Mouse (Mus musculus): ENCODE measurements around the gene Fut1.
"Not testable (repeated sequence)": the region's sequence is repeated elsewhere in the genome, so short reads cannot be mapped to it uniquely, and the experiment has no call there.

The Fut1 gene

DNA sequence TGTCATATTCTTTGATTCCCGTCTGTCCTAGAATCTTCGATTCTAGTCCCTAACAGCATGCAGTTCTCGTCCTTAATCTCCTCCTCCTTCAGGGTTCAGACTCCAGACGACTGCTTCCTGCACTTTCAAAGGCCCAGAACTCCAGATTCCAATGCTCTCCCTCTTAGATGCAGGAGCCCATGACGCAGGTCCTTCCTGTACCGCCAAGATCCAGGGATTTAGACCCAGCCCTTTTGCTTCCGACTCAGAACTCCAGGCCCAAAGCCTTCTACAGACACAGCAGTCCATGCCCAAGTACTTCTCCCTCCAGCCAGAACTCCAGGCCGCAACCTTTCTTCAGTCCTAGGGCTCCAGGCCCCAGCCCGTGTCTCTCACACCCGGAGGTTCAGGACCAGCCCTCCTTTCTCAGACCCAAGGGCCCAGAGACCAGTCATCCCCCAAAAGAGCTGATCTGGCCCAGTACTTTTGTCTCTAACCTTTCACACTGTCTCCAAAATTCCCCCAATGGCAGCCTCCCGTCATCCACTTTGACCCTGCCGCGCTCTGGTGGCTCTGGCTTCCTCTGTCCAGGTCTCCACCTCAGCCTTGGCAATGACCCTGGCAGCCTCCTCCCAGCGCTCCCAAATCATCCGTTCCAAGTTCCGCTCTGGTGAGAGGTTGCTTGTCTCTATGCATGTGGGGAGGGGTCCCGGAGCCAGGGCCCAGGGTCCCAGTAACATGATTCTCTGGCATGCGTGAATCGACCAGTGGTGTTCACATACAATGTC, 23.3 kb downstream of the Fut1 start:
- DNase-seq = peak in 1 of 2 experiments; percentile 27

DNA sequence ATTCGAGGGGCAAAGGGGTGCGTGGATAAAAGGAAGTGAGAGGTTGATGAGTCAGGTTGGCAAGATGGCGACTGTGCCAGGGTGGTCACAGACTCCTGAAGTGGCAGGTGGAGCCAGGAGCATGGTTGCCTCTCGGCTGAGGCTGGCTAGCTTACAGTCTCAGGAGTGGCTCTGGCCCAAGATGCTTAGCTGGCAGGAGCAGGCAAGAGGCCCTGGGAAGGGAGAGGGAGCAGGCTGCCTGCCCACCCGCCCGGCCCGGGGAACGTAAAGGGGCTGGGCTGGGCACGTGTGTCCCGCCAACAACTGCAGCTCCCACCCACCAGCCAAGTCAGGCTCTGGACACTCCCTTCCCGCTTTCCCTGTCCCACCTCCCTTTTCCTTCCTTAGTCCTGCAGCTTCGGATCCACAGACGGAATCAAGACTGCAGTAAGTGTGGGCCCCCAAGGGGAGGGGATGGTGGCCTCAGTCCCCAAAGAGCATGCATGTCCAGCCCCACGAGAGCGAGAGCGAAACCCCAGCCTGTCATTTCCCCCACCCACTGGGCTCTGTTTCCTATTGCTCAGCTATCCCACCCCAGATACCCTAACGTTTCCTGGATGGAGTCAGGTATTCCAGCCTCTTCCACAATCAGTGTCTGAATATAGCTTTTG, 24.4 kb downstream of the Fut1 start:
- DNase-seq = peak; percentile 63 to 75

DNA sequence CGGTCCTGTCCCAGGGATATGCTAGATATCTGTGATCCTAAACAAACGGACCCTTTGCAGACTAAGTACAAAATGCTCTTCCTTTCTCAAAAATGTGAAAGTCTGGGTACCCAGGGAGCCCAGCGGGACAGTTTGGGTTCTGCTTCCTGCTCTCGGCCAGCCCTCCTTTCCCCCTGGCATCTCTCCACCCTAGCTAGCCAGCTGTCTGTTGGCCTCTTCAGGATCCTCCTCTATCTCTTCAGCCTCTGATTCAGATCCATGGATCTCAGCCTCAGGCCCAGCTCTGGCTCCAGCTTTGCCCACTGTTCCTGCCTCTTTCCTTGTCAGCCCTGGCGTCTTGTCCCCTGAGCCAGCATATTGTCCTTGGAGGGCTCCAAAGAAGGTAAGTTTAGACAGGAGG, 25.0 kb downstream of the Fut1 start:
- DNase-seq = peak in 1 of 2 experiments; percentile 17

DNA sequence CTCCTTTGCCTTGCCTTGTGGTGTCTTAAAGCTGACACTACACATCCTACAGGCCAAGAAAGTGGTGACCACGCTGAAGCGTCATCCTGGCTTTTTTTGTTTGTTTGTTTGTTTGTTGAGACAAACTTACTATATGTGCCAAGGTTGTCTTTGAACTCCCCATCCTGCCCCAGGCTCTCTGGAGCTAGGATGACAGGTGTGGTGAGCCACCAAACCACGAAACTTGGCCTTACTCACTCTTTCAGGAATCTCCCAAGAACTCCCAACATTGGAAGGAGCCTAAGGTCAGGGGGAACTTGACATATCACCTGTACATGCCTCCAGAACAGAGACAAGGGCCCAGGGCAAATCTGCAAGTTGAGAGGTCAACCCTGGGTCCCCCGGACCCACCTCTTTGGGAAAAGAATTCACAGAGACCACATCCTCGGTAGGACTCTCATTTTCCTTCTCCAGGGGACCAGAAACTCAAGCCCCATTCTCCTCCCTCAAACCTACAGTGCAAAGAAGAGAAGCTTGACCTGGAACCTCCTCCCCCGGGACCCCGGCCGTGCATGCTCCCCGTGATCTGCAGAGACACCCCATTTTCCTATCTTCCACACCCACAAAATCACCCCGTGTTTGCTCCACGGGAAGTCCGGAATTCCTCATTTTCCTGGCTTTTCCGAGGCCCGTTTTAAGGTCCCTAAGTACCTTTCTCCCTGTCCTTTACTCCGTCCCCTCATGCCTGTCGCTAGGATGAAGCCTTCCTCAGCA, 25.6 kb downstream of the Fut1 start:
- no peak for DNase-seq

DNA sequence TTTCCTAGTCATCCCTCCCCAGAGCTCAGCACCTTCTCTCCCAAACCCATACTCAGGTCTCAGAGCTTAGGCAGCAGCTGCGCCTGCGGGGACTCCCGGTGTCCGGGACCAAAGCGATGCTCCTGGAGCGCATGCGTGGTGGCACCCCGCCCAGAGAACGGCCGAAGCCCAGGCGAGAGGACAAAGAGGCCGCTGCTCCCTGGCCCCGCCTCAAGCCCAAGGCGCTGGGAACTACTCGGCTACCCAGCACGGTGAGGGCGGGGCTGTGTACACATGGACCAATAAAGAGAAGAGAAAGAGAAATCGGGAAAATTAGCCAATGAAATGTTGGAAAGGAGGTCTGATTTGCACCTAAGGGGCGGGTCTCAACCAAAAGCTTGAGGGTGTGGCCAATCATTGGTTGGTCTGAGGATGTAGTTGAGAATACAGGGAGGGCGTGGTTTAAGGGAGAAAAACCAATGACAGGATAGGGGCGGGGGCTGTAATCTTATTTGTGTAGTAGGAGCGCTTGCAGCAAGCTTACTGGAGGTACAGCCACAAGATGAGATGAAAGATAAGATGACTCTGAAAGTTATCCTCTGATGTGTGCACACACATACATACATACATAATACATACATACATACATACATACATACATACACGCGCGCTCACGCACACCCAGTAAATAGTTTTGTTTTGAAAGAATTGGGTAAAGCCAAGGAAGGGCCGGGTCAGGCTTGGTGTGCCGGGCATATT, 26.5 kb downstream of the Fut1 start:
- DNase-seq = peak; percentile 95 to 98

DNA sequence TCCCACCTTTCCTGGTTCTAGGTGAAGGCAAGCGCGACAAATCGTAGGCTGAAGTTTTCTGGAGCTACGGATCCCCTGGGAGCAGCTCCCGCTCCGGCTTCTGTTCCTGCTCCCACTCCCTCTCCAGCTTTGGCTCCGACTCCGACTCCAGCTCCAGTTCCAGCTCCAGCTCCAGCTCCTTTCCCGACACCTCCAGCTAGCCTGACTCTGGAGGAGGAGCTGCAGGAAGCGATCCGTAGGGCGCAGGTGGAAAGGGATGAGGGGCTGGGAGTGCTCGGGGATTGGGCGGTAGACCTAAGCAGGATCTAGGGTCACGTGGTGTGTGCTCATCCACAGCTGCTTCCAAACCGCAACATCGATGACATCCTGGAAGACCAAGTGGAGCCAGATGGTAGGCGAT, 27.1 kb downstream of the Fut1 start:
- peak; percentile 55 to 59 for DNase-seq

DNA sequence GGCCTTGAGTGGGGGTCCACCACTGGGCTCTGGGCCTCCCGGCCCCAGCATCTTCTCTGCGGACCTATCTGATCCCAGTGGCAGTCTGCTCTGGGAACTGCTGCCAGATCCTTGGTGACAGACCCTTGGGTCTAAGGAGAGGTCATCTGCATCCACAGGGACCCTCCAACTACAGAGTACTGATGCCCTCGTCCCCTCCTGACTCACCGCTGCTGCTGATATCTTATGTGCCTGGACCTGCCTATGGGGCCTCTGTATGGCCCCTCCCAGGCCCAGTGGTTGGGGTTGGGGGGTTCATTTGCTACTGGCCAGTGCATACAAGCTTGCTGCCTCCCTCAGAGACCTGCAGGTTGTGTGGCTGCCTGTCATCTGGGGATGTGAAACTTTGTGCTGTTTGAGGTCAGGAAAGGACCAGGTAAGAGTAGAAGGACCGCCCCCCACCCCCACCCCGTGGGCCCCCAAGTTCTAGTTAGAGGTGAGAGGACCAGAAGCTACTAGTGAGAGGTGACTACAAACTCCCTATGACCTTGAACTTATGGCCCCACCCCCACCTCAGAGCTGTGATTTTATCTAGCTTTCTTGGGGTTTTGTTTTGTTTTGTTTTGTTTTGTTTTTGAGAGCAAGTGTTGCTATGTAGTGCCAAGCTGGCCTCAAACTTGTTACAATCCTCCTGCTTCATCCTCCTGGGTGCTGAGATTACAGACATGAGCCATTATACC, 27.9 kb downstream of the Fut1 start:
- DNase-seq = no peak

DNA sequence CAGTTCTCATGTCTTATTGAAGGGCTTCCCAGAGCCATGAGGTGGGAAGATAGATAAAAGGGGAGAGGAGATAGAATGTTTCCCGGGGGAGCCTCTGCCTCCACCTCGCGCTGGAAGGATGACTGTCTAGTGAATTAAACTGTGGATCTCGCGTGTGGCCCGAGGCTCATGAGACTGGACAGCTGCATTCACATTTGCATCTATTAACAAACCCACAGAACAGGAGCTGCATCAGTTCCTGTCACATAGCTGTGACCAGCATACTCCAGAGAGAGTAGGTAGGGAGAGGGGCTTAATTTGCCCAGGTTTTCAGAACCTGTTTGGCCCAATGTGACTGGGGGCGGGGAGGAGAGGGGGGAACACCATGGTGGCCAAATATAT, 28.5 kb downstream of the Fut1 start:
- DNase-seq = no peak

DNA sequence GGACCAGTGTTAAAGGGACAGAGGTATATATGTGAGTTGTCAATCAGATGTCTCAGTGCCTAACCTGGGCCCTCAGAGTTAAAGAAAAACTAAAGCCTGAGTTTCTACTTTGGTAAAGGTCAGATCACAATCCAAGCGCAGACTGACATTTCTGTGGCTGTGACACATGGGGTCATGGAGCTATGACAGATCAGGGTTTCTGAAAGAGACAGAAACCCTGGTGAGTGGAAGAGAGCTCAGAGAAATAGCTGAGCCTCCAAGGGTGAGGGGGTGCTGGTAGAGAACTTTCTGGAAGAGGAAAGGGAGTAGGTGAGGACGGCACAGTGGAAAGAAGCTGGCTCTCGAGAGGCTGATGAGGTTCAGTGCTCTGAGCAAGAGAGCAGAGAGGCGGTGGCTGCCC, 29.6 kb downstream of the Fut1 start:
- DNase-seq = peak in 1 of 2 experiments; percentile 18

DNA sequence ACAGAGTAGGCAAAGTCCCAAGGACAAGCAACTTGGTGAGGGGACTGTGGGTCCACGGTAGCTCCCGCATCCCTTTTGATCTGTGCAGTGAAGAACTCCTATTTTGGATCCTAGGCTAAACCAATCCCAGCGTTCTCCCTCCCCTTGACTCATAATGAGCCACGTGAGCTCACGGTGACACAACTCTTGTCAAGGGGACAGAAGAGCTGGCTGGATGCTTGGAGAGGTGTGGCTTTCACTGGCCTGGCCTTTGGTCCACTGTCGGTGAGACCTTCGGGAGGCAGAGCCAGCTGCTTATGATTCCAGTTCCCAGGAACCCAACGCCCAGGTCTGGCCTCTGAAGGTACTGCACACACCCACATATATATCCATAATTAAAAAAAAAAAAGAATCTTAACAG, 32.3 kb downstream of the Fut1 start:
- no peak for DNase-seq

DNA sequence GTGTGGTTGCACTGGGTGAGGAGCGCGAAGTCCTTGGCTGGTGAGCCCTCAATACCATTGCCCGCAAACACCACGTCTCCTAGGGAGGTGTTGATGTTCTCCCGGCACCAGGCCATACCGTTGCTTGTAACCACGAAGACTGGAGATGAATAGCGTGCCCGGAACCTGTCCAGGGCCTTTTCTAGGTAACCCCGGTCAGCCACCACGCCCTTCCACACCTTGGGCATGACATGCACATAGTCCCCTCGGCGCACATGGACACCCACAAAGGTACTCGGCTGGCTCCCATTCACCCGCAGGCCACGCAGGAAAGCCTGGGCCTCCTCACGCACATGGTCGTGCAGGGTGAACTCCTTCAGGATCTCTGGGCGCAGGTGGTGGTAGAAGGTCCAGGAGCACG, 33.4 kb downstream of the Fut1 start:
- not testable (repeated sequence) for DNase-seq

DNA sequence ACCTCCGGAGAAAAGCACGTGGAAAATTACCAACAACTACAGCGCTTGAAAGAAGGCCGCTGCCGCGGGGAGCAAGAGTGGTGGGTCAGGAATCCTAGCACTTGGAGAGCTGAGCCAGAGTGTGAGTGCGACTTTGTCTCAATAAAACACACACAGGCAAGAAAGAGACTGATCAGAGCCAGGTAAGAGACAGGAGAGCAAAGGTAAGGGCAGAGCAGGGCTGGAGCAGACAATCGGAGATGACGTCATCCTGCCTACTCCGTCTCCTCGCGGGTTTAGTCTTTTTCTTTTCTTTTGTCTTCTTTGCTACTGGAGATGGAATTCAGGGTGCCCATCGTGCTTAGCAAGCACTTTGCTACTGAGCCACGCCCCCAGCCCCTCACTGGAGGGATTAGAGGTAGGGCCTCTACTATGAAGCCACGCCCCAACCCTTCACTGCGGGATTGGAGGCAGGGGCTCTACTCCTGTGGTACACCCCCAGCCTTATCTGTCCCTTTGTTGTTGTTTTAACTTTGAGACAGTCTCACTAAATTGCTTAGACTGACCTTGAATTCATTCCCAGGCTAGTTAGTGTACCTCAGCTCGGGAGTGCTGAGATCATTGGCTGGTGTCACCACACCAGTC, 37.4 kb downstream of the Fut1 start:
- peak in 1 of 2 experiments; percentile 15 for DNase-seq

DNA sequence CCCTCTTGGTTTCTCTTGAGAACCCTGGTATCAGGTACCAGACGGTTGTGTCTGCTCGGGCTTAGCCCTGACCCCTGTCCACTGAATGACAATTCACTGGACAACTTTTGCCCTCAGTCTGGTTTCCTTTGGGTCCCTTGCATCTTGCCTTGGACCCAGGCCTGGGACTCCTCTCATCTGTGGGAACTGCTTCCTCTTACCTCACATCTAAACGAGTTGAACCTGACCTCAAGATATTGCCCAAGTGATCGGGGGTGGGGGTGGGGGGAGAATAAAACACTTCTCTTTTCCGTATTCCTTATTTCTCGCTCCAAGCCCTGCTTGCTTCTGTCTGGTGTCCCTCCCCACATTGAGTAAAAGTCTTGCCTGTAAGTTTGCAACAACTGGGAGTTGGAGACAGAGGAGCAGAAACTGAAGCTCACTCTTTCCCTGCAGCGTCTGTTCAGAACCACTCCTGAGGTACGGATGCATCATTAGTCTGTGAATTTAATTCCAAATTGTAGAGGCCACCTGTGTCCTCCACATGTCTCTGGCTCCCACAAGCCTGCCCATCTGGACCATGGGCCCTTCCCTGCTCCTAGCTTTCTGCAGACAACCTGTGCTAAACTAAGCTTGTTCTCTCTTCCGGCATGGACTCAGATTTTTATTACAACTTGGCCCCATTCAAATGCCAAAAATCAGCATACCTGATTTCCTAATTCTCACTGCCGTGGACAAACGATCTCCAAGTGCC, 43.8 kb downstream of the Fut1 start:
- peak in 1 of 2 experiments; percentile 19 for DNase-seq

DNA sequence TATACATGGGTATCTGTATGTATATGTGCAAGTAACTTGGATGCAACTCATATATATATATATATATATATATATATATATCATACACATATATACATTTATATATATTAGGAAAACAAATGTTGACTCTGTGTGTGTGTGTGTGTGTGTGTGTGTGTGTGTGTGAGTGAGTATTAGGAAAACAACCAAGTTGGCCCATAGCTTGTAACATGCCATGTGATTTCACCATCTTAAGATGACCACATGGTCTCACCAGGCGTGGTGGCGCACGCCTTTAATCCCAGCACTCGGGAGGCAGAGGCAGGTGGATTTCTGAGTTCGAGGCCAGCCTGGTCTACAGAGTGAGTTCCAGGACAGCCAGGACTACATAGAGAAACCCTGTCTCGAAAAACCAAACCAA, 44.6 kb downstream of the Fut1 start:
- DNase-seq = peak in 1 of 2 experiments; percentile 4

DNA sequence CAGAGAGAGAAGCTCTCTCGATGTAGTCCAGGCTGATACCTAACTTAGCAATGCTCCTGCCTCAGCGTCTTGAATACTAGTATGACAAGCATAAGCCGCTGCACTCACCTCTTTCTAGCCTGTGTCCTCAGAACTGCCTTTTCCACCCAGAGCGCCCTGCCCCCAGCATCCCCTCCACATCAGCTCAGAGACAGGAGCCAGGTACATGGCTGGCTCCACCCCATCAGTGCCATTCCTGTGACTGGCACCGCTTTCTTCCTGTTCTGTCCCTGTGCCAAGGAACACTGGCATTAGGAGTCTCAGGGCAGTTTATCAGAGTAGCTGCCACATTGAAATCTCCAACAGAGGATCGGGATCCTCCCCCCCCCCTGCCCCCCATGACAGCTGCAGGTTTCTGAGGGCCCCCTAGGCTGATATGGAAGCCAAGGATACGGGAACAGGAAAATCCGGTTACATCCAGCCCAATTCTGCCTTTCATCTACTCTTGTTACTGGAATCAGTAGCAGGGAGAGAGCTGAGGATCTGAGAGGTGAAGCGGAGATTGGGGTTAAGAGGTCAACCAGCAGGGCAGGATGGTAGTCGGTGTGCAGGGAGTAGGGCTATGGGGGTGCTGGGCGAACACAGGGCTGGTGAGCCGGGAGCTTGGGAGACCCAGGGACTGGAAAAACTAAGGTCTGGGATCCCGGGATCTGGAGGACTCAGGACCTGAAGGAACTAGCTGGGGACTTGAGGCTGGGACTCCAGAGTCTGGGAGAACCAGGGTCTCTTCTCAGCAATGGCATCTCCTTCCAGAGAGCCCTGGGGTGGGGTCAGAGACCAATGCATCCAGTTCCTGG, 48.4 kb downstream of the Fut1 start:
- DNase-seq = peak in 1 of 2 experiments; percentile 23

DNA sequence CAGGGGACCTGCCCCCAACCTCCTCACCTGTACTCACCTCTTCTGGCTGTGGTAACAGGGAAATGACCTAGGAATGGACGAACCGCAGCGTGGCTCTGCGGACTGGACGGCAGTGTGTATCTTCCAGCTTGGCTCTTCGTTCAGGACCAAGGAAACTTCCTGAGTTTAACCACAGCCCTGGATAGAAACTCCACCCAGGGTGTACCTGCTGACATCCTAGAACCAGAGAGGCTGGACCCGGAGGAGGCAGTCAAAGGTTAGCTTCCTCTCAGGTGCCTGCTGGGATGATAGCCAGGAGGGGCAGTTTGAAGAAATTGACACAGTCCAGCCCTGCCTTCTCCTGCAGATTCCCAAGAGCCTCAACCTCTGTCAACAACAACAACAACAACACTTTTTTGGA, 49.1 kb downstream of the Fut1 start, which contains the start of gene Fut2:
TSS of gene Fut2 (minus strand) at position 234 of the 400 bp plus-strand sequence.
- DNase-seq = peak in 1 of 2 experiments; percentile 17

DNA sequence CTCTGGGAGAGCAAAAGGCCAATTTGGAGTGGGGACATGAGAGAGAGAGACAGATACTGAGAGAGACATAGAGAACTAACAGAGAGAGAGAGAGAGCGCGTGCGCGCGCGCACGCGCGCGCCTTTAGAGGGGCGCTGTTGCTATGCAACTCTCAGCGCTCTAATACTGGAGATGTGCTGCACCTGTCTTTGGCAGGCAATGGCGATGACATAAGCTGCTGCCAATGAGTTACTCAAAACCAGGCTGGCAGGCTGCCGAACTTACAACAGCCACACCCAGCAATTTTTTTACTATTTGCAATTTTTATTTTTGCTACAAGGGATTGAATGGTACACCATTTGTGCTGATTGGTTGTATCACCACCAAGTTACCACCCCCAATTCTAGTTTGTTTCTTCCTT, 50.7 kb downstream of the Fut1 start:
- DNase-seq = peak in 1 of 2 experiments; percentile 11

DNA sequence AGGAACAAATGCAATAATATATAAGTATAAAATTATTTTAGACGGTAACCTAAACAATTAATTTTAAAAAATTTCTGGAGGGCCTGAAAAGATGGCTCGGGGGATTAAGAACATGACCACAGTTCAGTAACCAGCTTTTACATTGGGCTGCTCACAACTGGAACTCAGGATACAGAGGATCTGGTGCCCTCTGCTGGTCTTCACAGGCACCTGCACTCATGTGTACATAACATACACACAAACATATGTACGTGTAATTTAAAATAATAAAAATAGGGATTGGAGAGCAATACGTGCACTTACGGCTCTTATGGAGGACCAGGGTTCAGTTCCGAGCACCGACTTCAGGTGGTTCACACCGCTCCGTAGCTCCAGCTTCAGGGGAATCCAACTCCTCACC, 51.8 kb downstream of the Fut1 start:
- no peak for DNase-seq
